Mouse (Mus musculus) kidney, adult 2 months (tissue): ENCODE measurements around the gene Dnajc7.

Experiments used
- CTCF ChIP-seq: fragments of 200-500 bp; conservative IDR thresholded peaks from 2 replicates; pipeline ENCODE4 v1.5.1; 2011; ENCODE audit warnings: low read depth, mild to moderate bottlenecking, control low read depth, low read length, moderate library complexity, mixed read lengths; ENCODE audit not compliant: insufficient read depth, insufficient read length
- POLR2A ChIP-seq: fragments of 200-500 bp; IDR thresholded peaks from one replicate; pipeline ENCODE4 v1.6.1; 2011; ENCODE audit warnings: low read depth, low read length, control low read depth

GRCm38 (mm10) chr11:100561748-100562147 lies 58.2 kb downstream of the Dnajc7 start:
- TF ChIP-seq CTCF (no peak), POLR2A (no peak)
